Mouse (Mus musculus): Measurements from ENCODE around the gene Acsl3.

- peak; percentile 87 for TF ChIP-seq EP300 (IDR thresholded peaks at IDR 0.05)
- no peak for TF ChIP-seq CTCF (IDR thresholded peaks at IDR 0.05)
Measured at GRCm38 (mm10) chr1:78656472-78656871, 1.2 kb upstream of the Acsl3 start.

Measured in lung, postnatal 0 days (tissue).